Mouse (Mus musculus) heart, embryonic 15.5 days (tissue): ENCODE measurements around the gene Plekhh2. TPM values are rescaled to one million over a fixed set of nuclear protein-coding genes. Genes with fewer than 3 reads are reported as not detected.

Experiments used
- ATAC-seq: fragments of 200-750 bp; cut with Nextera tagmentation; replicated peaks from 2 replicates; pipeline ENCODE4 v1.8.0; 2017; ENCODE audit warnings: low read depth, moderate TSS enrichment; ENCODE audit not compliant: insufficient number of reproducible peaks, insufficient read depth, low FRiP score
- H3K27ac ChIP-seq: fragments of 300-500 bp; sonication (generic); 2 replicates; pipeline ENCODE4 v1.5.1; 2015; ENCODE audit warnings: mild to moderate bottlenecking, inconsistent platforms
- H3K27me3 ChIP-seq: fragments of 300-500 bp; sonication (generic); 2 replicates; pipeline ENCODE4 v1.6.1; 2015; ENCODE audit warnings: inconsistent platforms
- H3K36me3 ChIP-seq: fragments of 300-500 bp; sonication (generic); 2 replicates; pipeline ENCODE4 v1.6.1; 2015; ENCODE audit warnings: mild to moderate bottlenecking, inconsistent platforms
- H3K4me1 ChIP-seq: fragments of 300-500 bp; sonication (generic); replicated peaks from 2 replicates; pipeline ENCODE4 v1.6.1; 2015; ENCODE audit warnings: inconsistent platforms
- H3K4me2 ChIP-seq: fragments of 300-500 bp; sonication (generic); 2 replicates; pipeline ENCODE4 v1.6.1; 2015; ENCODE audit warnings: inconsistent platforms, mild to moderate bottlenecking, moderate library complexity
- H3K4me3 ChIP-seq: fragments of 300-500 bp; sonication (generic); 2 replicates; pipeline ENCODE4 v1.5.1; 2015; ENCODE audit warnings: mild to moderate bottlenecking, inconsistent platforms
- H3K9ac ChIP-seq: fragments of 300-500 bp; sonication (generic); 2 replicates; pipeline ENCODE4 v1.6.1; 2015; ENCODE audit warnings: mild to moderate bottlenecking, inconsistent platforms
- H3K9me3 ChIP-seq: fragments of 300-500 bp; sonication (generic); replicated peaks from 2 replicates; pipeline ENCODE4 v1.6.1; 2016; ENCODE audit warnings: inconsistent platforms
- WGBS: fragments of 180-500 bp; shearing (Covaris S2); methylation state at CpG from one replicate; pipeline ENCODE4 v1.1.7; 2015; ENCODE audit warnings: mixed read lengths; 5-methylcytosine and 5-hydroxymethylcytosine counted together
- polyA plus RNA-seq: library from polyadenylated mRNA; unstranded; fragments of >200 nt; fragmentation: Nextera tagmentation; extraction: Ambion mirVana; gene quantifications from 2 replicates; pipeline ENCODE4 v1.2.1, GENCODE M21; 2015

Gene Plekhh2
- polyA plus RNA-seq, 1 experiment from 2014 or later = 1.8 TPM

DNA sequence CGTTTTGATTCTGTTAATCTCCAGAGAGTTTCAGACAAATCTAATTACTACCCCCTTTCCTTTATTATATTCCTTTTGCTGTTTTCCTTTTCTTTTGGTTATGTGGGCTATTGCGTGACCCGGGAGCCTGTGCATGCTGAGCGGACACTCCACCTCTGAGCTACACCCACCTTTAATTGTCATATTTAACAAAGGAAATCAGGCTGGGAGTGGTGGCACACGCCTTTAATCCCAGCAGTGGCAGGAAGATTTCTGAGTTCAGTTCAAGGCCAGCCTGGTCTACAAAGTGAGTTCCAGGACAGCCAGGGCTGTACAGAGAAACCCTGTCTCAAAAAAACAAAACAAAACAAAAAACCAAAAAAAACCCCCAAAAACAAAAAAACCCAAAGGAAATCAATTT, 14.7 kb upstream of the Plekhh2 start:
- WGBS = 86% methylated on average over 5 of the region's 5 CpGs
- H3K4me1 ChIP-seq = no peaks in the 10 kb centered on the region
- no peak overlapping the region for H3K4me2 ChIP-seq
- no peak for ATAC-seq
- no peak overlapping the region for H3K27ac ChIP-seq
- H3K27me3 ChIP-seq = no peaks in the 10 kb centered on the region
- no peaks in the 10 kb centered on the region for H3K36me3 ChIP-seq
- H3K9me3 ChIP-seq = no peaks in the 10 kb centered on the region
- no peak overlapping the region for H3K9ac ChIP-seq
- H3K4me3 ChIP-seq = no peak overlapping the region

DNA sequence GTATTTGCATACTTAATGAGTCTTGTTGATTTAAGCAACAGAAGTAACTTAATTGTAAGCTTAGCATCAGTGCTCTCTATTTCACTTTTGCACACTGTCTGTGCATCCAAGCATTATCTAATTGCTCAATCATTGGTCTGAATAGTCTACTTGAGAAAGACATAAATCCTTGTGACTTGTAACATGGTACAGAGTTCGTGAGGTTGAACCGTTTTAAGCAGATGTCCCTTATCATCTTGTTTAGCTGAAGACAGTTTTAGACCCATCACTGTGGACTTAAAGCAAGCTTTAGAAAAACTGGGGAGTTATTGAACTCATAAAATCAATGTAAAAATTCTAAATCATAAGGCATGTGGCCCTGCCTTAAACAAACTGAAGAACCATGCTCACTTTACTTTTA, 14.1 kb upstream of the Plekhh2 start:
- H3K27me3 ChIP-seq = no peaks in the 10 kb centered on the region
- no peaks in the 10 kb centered on the region for H3K36me3 ChIP-seq
- no peaks in the 10 kb centered on the region for H3K4me1 ChIP-seq
- WGBS = 50% methylated on average over 2 of the region's 2 CpGs
- ATAC-seq = no peak
- H3K4me2 ChIP-seq = no peak overlapping the region
- no peak overlapping the region for H3K4me3 ChIP-seq
- H3K27ac ChIP-seq = no peak overlapping the region
- H3K9me3 ChIP-seq = no peaks in the 10 kb centered on the region
- H3K9ac ChIP-seq = no peak overlapping the region

- H3K27me3 ChIP-seq = no peaks in the 10 kb centered on the region
- no peaks in the 10 kb centered on the region for H3K4me1 ChIP-seq
- H3K36me3 ChIP-seq = no peaks in the 10 kb centered on the region
- H3K9ac ChIP-seq = no peak overlapping the region
- ATAC-seq = no peak
- H3K9me3 ChIP-seq = no peaks in the 10 kb centered on the region
- 56% methylated on average over 3 of the region's 3 CpGs for WGBS
- H3K27ac ChIP-seq = no peak overlapping the region
- H3K4me2 ChIP-seq = no peak overlapping the region
- no peak overlapping the region for H3K4me3 ChIP-seq
These were observed 13.6 kb upstream of the Plekhh2 start for GRCm38 (mm10) chr17:84497972-84498604.

- Histone ChIP-seq H3K4me3 (no peak overlapping the region), H3K27me3 (no peaks in the 10 kb centered on the region), H3K4me1 (no peaks in the 10 kb centered on the region), H3K36me3 (no peaks in the 10 kb centered on the region), H3K4me2 (no peak overlapping the region), H3K27ac (no peak overlapping the region), H3K9ac (no peak overlapping the region), H3K9me3 (no peaks in the 10 kb centered on the region)
- 62% methylated on average over 5 of the region's 5 CpGs for WGBS
- no peak for ATAC-seq
These were observed 13.1 kb upstream of the Plekhh2 start for GRCm38 (mm10) chr17:84498639-84499038.

GRCm38 (mm10) chr17:84502341-84502740, 9.4 kb upstream of the Plekhh2 start:
- no peak for ATAC-seq

GRCm38 (mm10) chr17:84505922-84506321, 5.8 kb upstream of the Plekhh2 start:
- ATAC-seq = no peak
- WGBS = 61% methylated on average over 2 of the region's 2 CpGs
- H3K9me3 ChIP-seq = no peaks in the 10 kb centered on the region

More at GRCm38 (mm10) chr17:84502341-84502740, 9.4 kb upstream of the Plekhh2 start:
- Histone ChIP-seq H3K36me3 (no peaks in the 10 kb centered on the region), H3K27me3 (no peaks in the 10 kb centered on the region), H3K27ac (no peak overlapping the region), H3K9ac (no peak overlapping the region), H3K9me3 (no peaks in the 10 kb centered on the region), H3K4me2 (no peak overlapping the region), H3K4me3 (no peak overlapping the region), H3K4me1 (no peaks in the 10 kb centered on the region)
- 52% methylated on average over 3 of the region's 3 CpGs for WGBS

GRCm38 (mm10) chr17:84508736-84509135, 3.0 kb upstream of the Plekhh2 start:
- no peak overlapping the region for H3K4me2 ChIP-seq
- H3K4me3 ChIP-seq = no peak overlapping the region
- no peak overlapping the region for H3K9ac ChIP-seq
- no peaks in the 10 kb centered on the region for H3K9me3 ChIP-seq
- H3K27me3 ChIP-seq = peaks cover 7% of the 10 kb centered on the region; the same call in 1 of the 2 replicates
- H3K27ac ChIP-seq = no peak overlapping the region
- ATAC-seq = no peak
- H3K36me3 ChIP-seq = no peaks in the 10 kb centered on the region
- peaks cover 26% of the 10 kb centered on the region for H3K4me1 ChIP-seq
- 50% methylated on average over 3 of the region's 3 CpGs for WGBS

More at GRCm38 (mm10) chr17:84505922-84506321, 5.8 kb upstream of the Plekhh2 start:
- Histone ChIP-seq H3K9ac (no peak overlapping the region), H3K4me1 (peaks cover 12% of the 10 kb centered on the region), H3K4me3 (no peak overlapping the region), H3K27ac (no peak overlapping the region), H3K4me2 (no peak overlapping the region), H3K36me3 (no peaks in the 10 kb centered on the region), H3K27me3 (no peaks in the 10 kb centered on the region)

- Histone ChIP-seq H3K9me3 (no peaks in the 10 kb centered on the region), H3K36me3 (no peaks in the 10 kb centered on the region), H3K4me3 (no peak overlapping the region), H3K27me3 (peaks cover 7% of the 10 kb centered on the region; the same call in 1 of the 2 replicates), H3K4me2 (no peak overlapping the region), H3K9ac (no peak overlapping the region), H3K27ac (no peak overlapping the region), H3K4me1 (peaks cover 26% of the 10 kb centered on the region)
- 36% methylated on average over 4 of the region's 4 CpGs for WGBS
- ATAC-seq = no peak
These were observed 2.5 kb upstream of the Plekhh2 start for GRCm38 (mm10) chr17:84509176-84509575.

- no peak overlapping the region for H3K9ac ChIP-seq
- peak overlapping the region; percentile 67 for H3K27ac ChIP-seq
- no peak overlapping the region for H3K4me2 ChIP-seq
- H3K9me3 ChIP-seq = no peaks in the 10 kb centered on the region
- ATAC-seq = no peak
- no peak overlapping the region for H3K4me3 ChIP-seq
- no peaks in the 10 kb centered on the region for H3K36me3 ChIP-seq
- peaks cover 7% of the 10 kb centered on the region; the same call in 1 of the 2 replicates for H3K27me3 ChIP-seq
- peaks cover 26% of the 10 kb centered on the region for H3K4me1 ChIP-seq
- WGBS = 30% methylated on average over 5 of the region's 5 CpGs
These were observed 1.3 kb upstream of the Plekhh2 start for GRCm38 (mm10) chr17:84510355-84510754.

- Histone ChIP-seq H3K27me3 (peaks cover 7% of the 10 kb centered on the region; the same call in 1 of the 2 replicates), H3K4me3 (peak overlapping the region; percentile 73), H3K4me1 (peaks cover 26% of the 10 kb centered on the region), H3K9ac (peak overlapping the region; percentile 71; the same call in 1 of the 2 replicates), H3K36me3 (no peaks in the 10 kb centered on the region), H3K9me3 (no peaks in the 10 kb centered on the region), H3K27ac (peak overlapping the region; percentile 67), H3K4me2 (peak overlapping the region; percentile 99)
- no peak for ATAC-seq
- 30% methylated on average over 11 of the region's 11 CpGs for WGBS
These were observed 595 bp upstream of the Plekhh2 start for GRCm38 (mm10) chr17:84510961-84511639.

GRCm38 (mm10) chr17:84512516-84513085, 906 bp downstream of the Plekhh2 start:
- 40% methylated on average over 4 of the region's 4 CpGs for WGBS
- Histone ChIP-seq H3K9me3 (no peaks in the 10 kb centered on the region), H3K36me3 (no peaks in the 10 kb centered on the region), H3K4me3 (peak overlapping the region; percentile 73), H3K4me1 (peaks cover 26% of the 10 kb centered on the region), H3K9ac (peak overlapping the region; percentile 71), H3K27me3 (peaks cover 7% of the 10 kb centered on the region; the same call in 1 of the 2 replicates), H3K27ac (peak overlapping the region; percentile 67; the same call in 1 of the 2 replicates), H3K4me2 (peak overlapping the region; percentile 99)
- no peak for ATAC-seq
